ENCODE assay signal across 13 mouse cellular contexts in the genomic region with DNA sequence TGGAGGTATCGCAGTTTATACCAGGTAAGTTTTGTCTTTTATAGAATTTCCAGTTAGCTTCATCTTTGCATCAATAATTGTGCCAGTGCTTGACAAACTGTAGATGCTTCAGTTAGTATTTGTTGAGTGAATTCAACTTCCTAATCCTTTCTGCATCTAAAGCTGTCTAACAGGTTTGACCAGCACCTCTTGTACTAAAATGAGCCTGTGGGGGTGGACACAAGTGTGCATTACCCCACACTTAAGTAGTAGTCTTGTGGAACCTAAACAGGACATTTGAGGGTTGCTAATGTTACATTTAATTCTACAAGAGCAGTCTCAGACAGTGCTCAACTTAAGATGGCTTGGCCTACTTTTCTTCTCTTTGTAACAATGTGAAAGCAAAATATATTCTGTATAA.
"Had no signal": no experiment of that assay in that cellular context is flagged by ENCODE, and none has a peak within 500 bp of the region (broad histone marks: within the 10 kb centered on the region; RNA-seq: fewer than 3 reads in every experiment).

No protein-coding gene starts in this region.

- ATAC-seq: liver, embryonic 12.5 days; midbrain, embryonic 15.5 days had no signal

- H3K36me3 ChIP-seq: liver, embryonic 12.5 days; midbrain, embryonic 15.5 days; neural tube, embryonic 12.5 days had no signal

- H3K9ac ChIP-seq: liver, embryonic 12.5 days; midbrain, embryonic 15.5 days; neural tube, embryonic 12.5 days had no signal

- H3K4me2 ChIP-seq: liver, embryonic 12.5 days; midbrain, embryonic 11.5 days; midbrain, embryonic 15.5 days; neural tube, embryonic 12.5 days had no signal

- H3K27ac ChIP-seq: layer of hippocampus, adult 2 months; left cerebral cortex, adult 2 months; limb, embryonic 10.5 days; liver, embryonic 12.5 days; macrophage; midbrain, embryonic 15.5 days; neural tube, embryonic 12.5 days had no signal

- DNase-seq: kidney, adult 11 months; kidney, postnatal 36 days; thymus, adult 2 months; thymus, postnatal 25 days had no signal

- H3K9me3 ChIP-seq: limb, embryonic 10.5 days; liver, embryonic 12.5 days; megakaryocyte, embryonic 14.5 days; midbrain, embryonic 15.5 days; neural tube, embryonic 12.5 days had no signal

- H3K27me3 ChIP-seq: liver, embryonic 12.5 days; megakaryocyte, embryonic 14.5 days; midbrain, embryonic 15.5 days; neural tube, embryonic 12.5 days had no signal

- H3K4me3 ChIP-seq: layer of hippocampus, adult 2 months; left cerebral cortex, adult 2 months; limb, embryonic 10.5 days; liver, embryonic 12.5 days; megakaryocyte, embryonic 14.5 days; midbrain, embryonic 15.5 days; neural tube, embryonic 12.5 days had no signal

- H3K4me1 ChIP-seq: limb, embryonic 10.5 days; midbrain, embryonic 15.5 days; neural tube, embryonic 12.5 days had no signal
